Mouse (Mus musculus) liver, embryonic 14.5 days (tissue): ENCODE results near the gene Wnt1.

Experiments used
- CTCF ChIP-seq: IDR thresholded peaks from 2 replicates; pipeline ENCODE4 v1.5.1; 2016; ENCODE audit warnings: antibody characterized with exemption, low read depth, control low read depth
- EP300 ChIP-seq: IDR thresholded peaks from 2 replicates; pipeline ENCODE4 v1.6.1; 2016; ENCODE audit warnings: antibody characterized with exemption, low read depth

DNA sequence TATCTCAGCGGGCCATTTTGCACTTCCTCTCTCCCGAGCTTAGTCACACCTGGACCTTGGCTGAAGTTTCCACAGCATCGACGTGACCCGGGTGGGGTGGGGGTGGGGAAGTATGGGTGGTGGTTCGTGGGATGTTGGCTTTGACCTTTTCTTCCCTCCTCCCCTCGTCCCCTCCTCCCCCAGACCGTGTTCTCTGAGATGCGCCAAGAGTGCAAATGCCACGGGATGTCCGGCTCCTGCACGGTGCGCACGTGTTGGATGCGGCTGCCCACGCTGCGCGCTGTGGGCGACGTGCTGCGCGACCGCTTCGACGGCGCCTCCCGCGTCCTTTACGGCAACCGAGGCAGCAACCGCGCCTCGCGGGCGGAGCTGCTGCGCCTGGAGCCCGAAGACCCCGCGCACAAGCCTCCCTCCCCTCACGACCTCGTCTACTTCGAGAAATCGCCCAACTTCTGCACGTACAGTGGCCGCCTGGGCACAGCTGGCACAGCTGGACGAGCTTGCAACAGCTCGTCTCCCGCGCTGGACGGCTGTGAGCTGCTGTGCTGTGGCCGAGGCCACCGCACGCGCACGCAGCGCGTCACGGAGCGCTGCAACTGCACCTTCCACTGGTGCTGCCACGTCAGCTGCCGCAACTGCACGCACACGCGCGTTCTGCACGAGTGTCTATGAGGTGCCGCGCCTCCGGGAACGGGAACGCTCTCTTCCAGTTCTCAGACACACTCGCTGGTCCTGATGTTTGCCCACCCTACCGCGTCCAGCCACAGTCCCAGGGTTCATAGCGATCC lies 2.8 kb downstream of the Wnt1 start:
- TF ChIP-seq CTCF (no peak), EP300 (no peak)
